Mouse (Mus musculus): ENCODE measurements around the gene Plxnb2. TPM values are rescaled to one million over a fixed set of nuclear protein-coding genes. Genes with fewer than 3 reads are reported as not detected.

Plxnb2 gene
- total RNA-seq, 2 experiments from 2014 or later: 42.2 to 54.0 TPM

Small RNA genes within 50 kb of the gene (microRNA-seq; reads per million reads assigned to microRNA genes)
- gene Mir6958 (6.6 reads per million, percentile 23 among the genes with 10 or more reads in this experiment), gene Mir7118 (2.3 reads per million)

Other genes starting within 250 kb of the Plxnb2 start
- 1 to 10 TPM; 1.1 to 2.1 TPM for gene Ttll8, start 226.4 kb downstream of the Plxnb2 start, total RNA-seq (2021)
- 100 to 1,000 TPM in 1 of 2 experiments, 10 to 100 TPM in 1; 99.9 to 111 TPM for gene Mlc1, start 201.8 kb downstream of the Plxnb2 start, total RNA-seq (2021)
- not detected for gene Mov10l1, start 197.9 kb downstream of the Plxnb2 start, total RNA-seq (2021)
- gene Panx2, start 121.1 kb downstream of the Plxnb2 start, total RNA-seq (2021): 100 to 1,000 TPM; 100 to 103 TPM
- 10 to 100 TPM; 16.8 to 19.5 TPM for gene Trabd, start 105.7 kb downstream of the Plxnb2 start, total RNA-seq (2021)
- 10 to 100 TPM; 22.6 to 23.1 TPM for gene Selenoo, start 91.7 kb downstream of the Plxnb2 start, total RNA-seq (2021)
- gene Tubgcp6, start 57.7 kb downstream of the Plxnb2 start, total RNA-seq (2021): 10 to 100 TPM; 29.6 to 30.6 TPM
- gene Hdac10, start 52.1 kb downstream of the Plxnb2 start, total RNA-seq (2021): 10 to 100 TPM; 12.8 to 16.8 TPM
- 10 to 100 TPM in 1 of 2 experiments, 1 to 10 TPM in 1; 6.1 to 11.1 TPM for gene Mapk12, start 40.1 kb downstream of the Plxnb2 start, total RNA-seq (2021)
- gene Mapk11, start 31.2 kb downstream of the Plxnb2 start, total RNA-seq (2021): 10 to 100 TPM; 45.3 to 54.5 TPM
- gene Dennd6b, start 15.7 kb upstream of the Plxnb2 start, total RNA-seq (2021): 10 to 100 TPM; 39.9 to 52.2 TPM
- gene Ppp6r2, start 30.8 kb upstream of the Plxnb2 start, total RNA-seq (2021): 100 to 1,000 TPM; 162 to 167 TPM
- gene Sbf1, start 134.5 kb upstream of the Plxnb2 start, total RNA-seq (2021): 100 to 1,000 TPM; 241 to 247 TPM
- not detected for gene Adm2, start 141.9 kb upstream of the Plxnb2 start, total RNA-seq (2021)
- gene Miox, start 153.6 kb upstream of the Plxnb2 start, total RNA-seq (2021): not detected
- gene Lmf2, start 174.9 kb upstream of the Plxnb2 start, total RNA-seq (2021): 10 to 100 TPM; 16.9 to 18.5 TPM
- 100 to 1,000 TPM in 1 of 2 experiments, 10 to 100 TPM in 1; 89.8 to 109 TPM for gene Ncaph2, start 174.9 kb upstream of the Plxnb2 start, total RNA-seq (2021)
- gene Sco2, start 193.1 kb upstream of the Plxnb2 start, total RNA-seq (2021): 10 to 100 TPM; 24.0 to 32.2 TPM
- 1 to 10 TPM; 1.2 to 1.5 TPM for gene Tymp, start 196.3 kb upstream of the Plxnb2 start, total RNA-seq (2021)
- 1 to 10 TPM in 1 of 2 experiments, under 1 TPM in 1; 0.66 to 1.9 TPM for gene Odf3b, start 198.5 kb upstream of the Plxnb2 start, total RNA-seq (2021)
- gene Klhdc7b, start 204.1 kb upstream of the Plxnb2 start, total RNA-seq (2021): under 1 TPM; 0.39 to 0.41 TPM
- not detected for gene Syce3, start 229.7 kb upstream of the Plxnb2 start, total RNA-seq (2021)
- gene Cpt1b, start 245.1 kb upstream of the Plxnb2 start, total RNA-seq (2021): 1 to 10 TPM in 1 of 2 experiments, not detected in 1; 3.6 TPM
- gene C730034F03Rik, start 248.8 kb upstream of the Plxnb2 start, total RNA-seq (2021): 1 to 10 TPM; 1.7 to 4.1 TPM
- under 1 TPM in 1 of 2 experiments, not detected in 1; 0.72 TPM for gene Gm44502, start 248.9 kb upstream of the Plxnb2 start, total RNA-seq (2021)
- gene Chkb, start 249.1 kb upstream of the Plxnb2 start, total RNA-seq (2021): 10 to 100 TPM; 41.0 to 41.2 TPM

All from left cerebral cortex, postnatal 36 days (tissue).